Mouse (Mus musculus): ENCODE results near the gene Fbxo39.

Fbxo39 gene

DNA sequence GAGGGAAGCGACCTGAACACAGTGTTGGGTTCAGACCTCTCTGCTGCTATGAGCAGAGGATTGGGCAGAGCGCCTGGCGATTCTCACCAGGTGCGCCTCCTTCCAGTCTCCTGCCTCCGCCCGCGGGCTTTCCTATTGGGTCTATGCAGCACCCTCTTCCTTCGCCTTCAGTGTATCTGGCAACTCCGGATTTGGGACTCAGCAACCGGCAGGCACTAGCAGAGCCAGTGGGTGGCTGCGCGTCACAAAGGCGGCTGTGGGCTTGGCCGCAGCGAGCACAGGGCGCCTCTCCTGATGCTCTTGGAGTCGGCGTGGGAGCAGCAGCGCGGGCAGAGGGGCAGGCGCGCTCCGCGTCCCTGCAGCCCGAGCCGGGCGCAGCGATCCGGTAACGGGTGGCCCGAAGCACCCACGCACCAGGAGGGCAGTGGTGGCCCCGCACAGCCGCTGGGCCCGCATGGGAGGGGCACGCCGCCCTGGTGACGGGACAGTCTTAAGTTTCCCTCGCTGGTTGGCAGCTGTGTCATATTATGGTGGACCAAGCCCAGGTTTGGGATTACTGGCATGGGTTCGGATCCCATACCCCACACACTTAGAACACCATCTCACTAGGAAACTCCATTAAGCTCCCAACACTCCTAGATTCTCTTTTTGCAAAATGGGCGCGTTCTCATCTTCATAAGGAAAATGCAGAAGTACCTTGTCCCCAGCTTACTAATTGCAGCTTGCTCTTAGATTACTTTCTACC is at the start of gene Fbxo39:
Gene Fbxo39 (plus strand): TSS at position 294 of the 745 bp plus-strand sequence.
- no peak for DNase-seq (ENCODE audit: low read depth)

GRCm38 (mm10) chr11:72265483-72265882 is 48.8 kb upstream of the Fbxo39 start:
- DNase-seq (ENCODE audit: low read depth), result no peak

- no peak for DNase-seq (ENCODE audit: low read depth)
Measured at GRCm38 (mm10) chr11:72266207-72266959, 47.9 kb upstream of the Fbxo39 start.

DNA sequence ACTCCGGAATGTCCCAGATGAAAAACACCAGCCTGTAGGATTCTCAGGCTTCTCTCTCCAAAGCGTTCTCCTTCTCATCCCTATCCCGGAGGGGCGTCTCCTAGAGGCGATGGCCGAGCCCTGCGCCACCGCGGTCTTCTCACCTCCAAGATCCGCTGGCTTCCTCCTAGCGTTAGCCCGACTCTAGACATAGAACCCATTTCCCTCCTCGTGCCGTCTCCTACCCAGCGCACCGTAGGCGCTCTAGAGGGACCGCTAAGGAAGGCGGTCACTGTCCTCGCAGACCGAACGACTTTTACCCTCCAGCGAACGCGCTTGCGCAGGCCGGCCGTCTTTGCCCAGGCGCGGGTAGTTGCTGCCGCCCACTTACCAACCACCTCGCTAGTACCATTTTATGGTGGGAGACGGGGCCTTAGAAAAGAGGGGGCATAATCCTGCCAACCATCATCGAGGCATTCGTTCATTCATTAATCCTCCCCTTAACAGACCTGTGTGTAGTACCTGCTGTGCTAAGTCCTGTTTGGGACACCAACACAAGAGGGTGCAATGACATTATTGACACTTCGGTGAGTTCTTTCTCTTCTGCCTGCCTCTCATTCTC is 47.2 kb upstream of the Fbxo39 start, which contains the start of gene Slc13a5:
Gene Slc13a5 (minus strand): TSS at position 263 of the 601 bp plus-strand sequence.
- no peak for DNase-seq (ENCODE audit: low read depth)

DNA sequence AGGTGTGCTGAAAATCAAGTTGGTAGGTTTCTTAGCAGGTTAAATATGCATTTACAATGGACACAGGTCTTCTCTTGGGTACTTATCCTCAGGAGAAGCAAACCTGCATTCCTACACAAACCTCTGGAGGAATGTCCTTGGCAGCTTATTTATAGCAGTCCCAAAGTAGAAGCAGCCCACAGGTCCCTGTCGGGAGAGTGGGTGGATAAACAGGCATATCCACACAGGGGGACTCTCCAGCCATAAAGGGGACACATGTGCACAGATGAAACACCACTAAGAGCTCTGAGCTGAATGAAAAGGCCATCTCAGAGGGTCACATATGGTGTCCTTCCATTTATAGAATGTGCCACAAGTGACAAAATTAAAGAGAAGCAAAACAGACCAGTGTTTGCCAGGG is 42.5 kb upstream of the Fbxo39 start:
- DNase-seq (ENCODE audit: low read depth), result no peak

DNA sequence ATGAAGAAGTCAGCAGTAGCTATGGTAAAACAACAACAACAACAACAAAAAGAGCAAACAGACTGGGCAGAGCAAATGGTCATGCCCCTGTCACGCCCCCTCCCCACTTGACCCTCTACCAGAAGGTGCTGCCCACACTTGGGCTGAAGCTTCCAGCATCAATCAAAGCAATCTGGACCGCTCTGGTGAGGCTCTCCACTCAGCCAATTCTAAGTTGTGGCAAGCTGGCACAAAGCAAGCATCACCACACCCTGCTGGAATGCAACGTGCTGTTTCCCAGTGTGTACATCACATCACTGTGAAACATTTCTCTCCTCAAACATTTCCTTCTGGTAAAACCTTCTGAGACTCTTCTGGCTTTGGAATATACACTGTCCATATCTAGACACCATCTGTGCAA is 40.9 kb upstream of the Fbxo39 start:
- DNase-seq (ENCODE audit: low read depth), result no peak

DNA sequence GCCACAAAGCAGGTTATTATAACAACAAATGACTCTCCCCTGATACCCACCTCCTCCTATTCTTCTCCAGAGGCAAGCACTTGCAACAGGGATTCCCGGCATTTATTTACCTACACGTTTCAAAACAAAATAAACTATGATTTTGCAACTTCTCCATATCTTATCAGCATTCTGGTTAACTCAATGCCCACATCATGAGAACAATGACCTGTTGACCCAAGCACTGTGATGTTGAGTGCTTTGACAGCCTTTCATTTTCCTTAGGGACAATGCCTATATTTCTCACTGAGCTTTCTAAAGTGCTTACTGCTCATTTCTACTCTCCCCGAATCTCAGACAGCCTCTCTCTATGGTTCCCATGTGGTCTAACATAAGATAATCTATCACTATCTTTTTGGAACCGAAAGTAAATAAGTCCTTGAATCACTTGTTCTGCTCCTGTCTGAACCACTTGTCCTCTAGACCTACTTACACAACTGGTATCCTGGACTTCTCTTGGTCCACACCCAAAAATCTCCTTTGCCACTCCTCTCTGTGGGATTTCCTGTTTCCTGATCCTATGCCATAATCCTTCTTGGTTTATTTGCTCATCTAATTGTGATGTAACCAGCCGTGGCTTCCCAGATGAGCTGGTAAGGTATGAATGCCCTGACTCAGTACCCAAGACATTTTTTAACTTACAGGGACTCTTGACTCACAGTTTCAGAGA is 32.9 kb upstream of the Fbxo39 start:
- no peak for DNase-seq (ENCODE audit: low read depth)

DNA sequence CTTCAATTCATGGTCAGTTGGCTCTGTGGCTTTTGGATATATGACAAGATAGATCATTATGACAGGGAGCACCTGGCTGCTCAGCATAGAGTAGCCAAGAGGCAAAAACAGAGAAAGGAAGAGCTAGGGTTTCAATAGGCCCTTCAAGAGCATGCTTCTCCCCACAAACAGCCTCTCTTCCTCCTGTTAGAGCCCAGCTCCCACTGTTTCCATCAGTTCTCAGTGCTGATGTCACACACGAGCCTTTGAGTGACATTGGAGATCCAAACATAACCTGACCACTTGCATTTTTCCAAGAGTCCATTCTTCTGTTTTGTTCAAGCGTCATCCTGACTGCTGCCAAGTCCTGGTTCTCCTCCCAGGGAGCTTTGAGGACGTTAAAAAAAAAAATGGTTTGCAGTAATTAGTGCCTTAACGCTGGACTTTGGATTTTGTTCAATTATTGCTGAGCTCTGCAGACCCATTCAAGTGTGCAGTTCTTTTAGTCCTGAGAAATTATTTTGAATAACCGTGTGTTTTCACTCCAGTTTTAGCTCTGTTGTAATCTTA is 32.3 kb upstream of the Fbxo39 start:
- no peak for DNase-seq (ENCODE audit: low read depth)

- DNase-seq (ENCODE audit: low read depth), result no peak
Measured at GRCm38 (mm10) chr11:72283486-72284224, 30.6 kb upstream of the Fbxo39 start.

DNA sequence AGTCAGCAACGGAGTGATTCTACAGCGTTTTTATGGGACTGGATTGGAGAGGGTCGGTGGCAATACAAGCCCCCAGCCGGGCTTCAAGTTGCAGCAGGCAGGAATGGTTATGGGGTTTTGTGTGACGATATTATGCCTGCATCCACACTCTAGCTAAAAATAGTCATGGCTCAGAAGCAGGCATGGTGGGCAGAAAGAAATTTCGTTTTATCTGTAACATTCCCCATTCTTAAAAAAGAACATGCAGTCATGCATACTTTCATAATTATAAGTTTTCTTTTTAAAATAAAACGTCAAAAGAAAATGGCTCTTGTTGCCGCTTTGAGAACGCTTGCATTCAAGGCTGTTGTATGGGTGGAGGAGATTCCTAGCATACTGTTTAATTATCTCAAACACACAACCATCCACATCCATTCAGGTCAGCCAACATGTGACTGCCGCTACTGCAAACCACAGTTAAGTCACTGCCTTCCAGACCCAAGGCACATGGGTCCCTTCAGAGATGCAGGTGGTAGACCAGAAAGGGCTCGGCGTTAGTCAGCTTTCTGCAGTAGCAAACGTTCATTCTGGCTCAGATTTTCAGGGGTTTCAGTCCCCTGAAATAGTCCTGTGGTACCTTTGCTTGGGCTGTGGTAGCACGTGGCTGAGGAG is 29.6 kb upstream of the Fbxo39 start:
- no peak for DNase-seq (ENCODE audit: low read depth)

- DNase-seq (ENCODE audit: low read depth), result no peak
Measured at GRCm38 (mm10) chr11:72285971-72286480, 28.2 kb upstream of the Fbxo39 start.

DNA sequence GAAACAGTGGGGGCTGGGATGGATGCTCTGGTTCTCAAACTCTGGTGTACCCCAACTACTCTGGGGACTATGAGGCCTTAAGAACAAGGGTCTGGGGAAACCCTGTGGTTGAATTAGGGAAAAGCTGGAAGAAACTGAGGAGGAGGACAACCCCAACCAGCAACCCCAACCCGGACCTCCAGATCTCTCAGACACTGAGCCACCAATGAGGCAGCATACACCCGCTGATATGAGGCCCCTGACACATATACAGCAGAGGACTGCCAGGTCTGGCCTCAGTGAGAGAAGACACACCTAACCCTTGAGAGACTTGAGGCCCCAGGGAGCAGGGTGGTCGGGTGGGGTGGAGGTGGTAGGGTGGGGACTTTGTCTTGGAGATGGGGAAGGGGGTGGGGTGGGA is 27.6 kb upstream of the Fbxo39 start:
- no peak for DNase-seq (ENCODE audit: low read depth)

GRCm38 (mm10) chr11:72287126-72287525 is 27.1 kb upstream of the Fbxo39 start:
- DNase-seq (ENCODE audit: low read depth), result no peak

DNA sequence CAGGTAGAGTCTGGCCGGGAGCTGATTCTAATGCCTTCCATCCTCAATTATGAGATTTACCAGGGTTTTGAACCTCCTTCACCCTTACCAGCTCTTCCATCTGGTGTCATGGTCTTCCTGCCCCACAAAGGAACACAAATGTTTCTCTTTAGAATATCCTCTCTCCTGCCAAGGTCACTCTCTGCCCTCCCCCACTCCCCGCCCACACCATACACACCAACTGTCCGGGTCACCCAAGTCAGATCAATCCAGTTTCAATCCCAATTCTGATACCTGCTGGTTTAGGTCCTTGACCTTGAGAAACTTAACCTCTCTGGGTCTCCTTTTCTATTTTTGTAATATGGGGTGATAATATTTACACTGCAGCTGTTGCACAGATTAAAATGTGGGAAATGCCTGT is 26.7 kb upstream of the Fbxo39 start:
- DNase-seq (ENCODE audit: low read depth), result no peak

- DNase-seq (ENCODE audit: low read depth), result no peak
Measured at GRCm38 (mm10) chr11:72293116-72293515, 21.1 kb upstream of the Fbxo39 start.

DNA sequence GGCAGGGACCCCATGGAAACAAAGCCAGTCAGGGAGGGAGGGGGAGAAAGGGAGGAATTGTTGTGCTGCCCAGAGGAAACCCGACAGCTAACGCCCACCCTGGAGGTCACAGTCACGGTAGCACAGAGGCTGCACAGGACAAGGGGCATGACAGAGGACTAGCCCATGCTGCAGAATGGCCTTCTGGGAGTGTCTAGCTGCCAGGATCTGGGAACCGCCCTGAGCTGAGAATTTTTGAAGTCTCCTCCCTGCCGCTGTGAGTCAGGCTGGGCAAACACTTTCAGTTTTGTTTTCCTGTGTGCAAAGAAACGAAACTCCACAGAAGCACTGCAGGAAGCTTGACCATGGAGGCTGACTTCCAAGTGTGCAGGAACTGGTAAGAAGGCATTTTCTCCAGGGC is 12.9 kb upstream of the Fbxo39 start, which contains the start of gene Xaf1:
Gene Xaf1 (plus strand): TSS at position 296 of the 400 bp plus-strand sequence.
- DNase-seq (ENCODE audit: low read depth), result peak; percentile 88

- peak; percentile 34 for DNase-seq (ENCODE audit: low read depth)
Measured at GRCm38 (mm10) chr11:72302230-72302629, 12.0 kb upstream of the Fbxo39 start.

GRCm38 (mm10) chr11:72307461-72307860 is 6.8 kb upstream of the Fbxo39 start:
- no peak for DNase-seq (ENCODE audit: low read depth)

DNA sequence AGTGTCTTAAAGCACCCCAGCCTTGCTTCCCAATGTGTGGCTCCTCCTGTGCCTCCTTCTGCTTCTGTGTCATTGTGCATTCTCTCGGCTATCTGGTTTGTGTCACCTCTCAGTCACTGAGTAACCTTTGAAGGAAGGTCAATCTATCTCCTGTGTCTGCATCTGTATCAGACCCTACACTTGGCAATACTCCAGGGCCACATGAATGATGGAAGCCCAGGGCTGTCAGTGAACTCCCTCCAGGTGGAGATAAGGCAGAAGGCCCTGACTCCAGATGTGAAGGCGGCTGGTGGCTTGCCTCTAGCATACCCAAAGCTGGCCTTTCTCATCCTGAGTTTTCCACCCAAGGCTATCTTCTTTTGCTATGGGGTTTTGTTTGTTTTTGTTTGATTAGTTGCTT is 5.3 kb upstream of the Fbxo39 start:
- no peak for DNase-seq (ENCODE audit: low read depth)

- no peak for DNase-seq (ENCODE audit: low read depth)
Measured at GRCm38 (mm10) chr11:72310491-72310890, 3.8 kb upstream of the Fbxo39 start.

Measured in NIH3T3 (cell line).